Mouse (Mus musculus) intestine, embryonic 14.5 days (tissue): Measurements from ENCODE around the gene Inpp5a. TPM values are rescaled to one million over a fixed set of nuclear protein-coding genes. Genes with fewer than 3 reads are reported as not detected.

Source experiments
- ATAC-seq: fragments of 200-750 bp; cut with Nextera tagmentation; replicated peaks from 2 replicates; pipeline ENCODE4 v1.8.0; 2017; ENCODE audit warnings: low read depth, moderate number of reproducible peaks, moderate TSS enrichment, moderate library complexity; ENCODE audit not compliant: low FRiP score, low TSS enrichment
- DNase-seq: peaks from one replicate; pipeline ENCODE4 v3.0.0-alpha.2; 2018; ENCODE audit warnings: low spot score
- H3K27ac ChIP-seq: fragments of 300-500 bp; sonication (generic); 2 replicates; pipeline ENCODE4 v1.5.1; 2014; ENCODE audit warnings: low read depth, mild to moderate bottlenecking, control low read depth
- H3K27me3 ChIP-seq: fragments of 300-500 bp; sonication (generic); replicated peaks from 2 replicates; pipeline ENCODE4 v1.6.1; 2014; ENCODE audit warnings: low read length, control low read depth; ENCODE audit not compliant: control insufficient read depth, insufficient read depth
- H3K36me3 ChIP-seq: fragments of 300-500 bp; sonication (generic); 2 replicates; pipeline ENCODE4 v1.6.1; 2014; ENCODE audit warnings: low read length, control low read depth; ENCODE audit not compliant: control insufficient read depth, insufficient read depth
- H3K4me1 ChIP-seq: fragments of 300-500 bp; sonication (generic); replicated peaks from 2 replicates; pipeline ENCODE4 v1.6.1; 2014; ENCODE audit warnings: low read length, control low read depth, mixed read lengths; ENCODE audit not compliant: control insufficient read depth, insufficient read depth
- H3K4me2 ChIP-seq: fragments of 300-500 bp; sonication (generic); 2 replicates; pipeline ENCODE4 v1.6.1; 2014; ENCODE audit warnings: low read length
- H3K4me3 ChIP-seq: fragments of 300-500 bp; sonication (generic); 2 replicates; pipeline ENCODE4 v1.5.1; 2014; ENCODE audit warnings: low read depth, low read length, control low read depth, mixed read lengths
- H3K9ac ChIP-seq: fragments of 300-500 bp; sonication (generic); 2 replicates; pipeline ENCODE4 v1.6.1; 2014; ENCODE audit warnings: mild to moderate bottlenecking, low read length
- H3K9me3 ChIP-seq: fragments of 300-500 bp; sonication (generic); 2 replicates; pipeline ENCODE4 v1.6.1; 2016; ENCODE audit warnings: low read length, control low read depth; ENCODE audit not compliant: control insufficient read depth
- WGBS: fragments of 180-500 bp; shearing (Covaris S2); extraction: QIAGEN DNeasy Blood & Tissue Kit; methylation state at CpG from one replicate; pipeline ENCODE4 v1.1.7; 2014; 5-methylcytosine and 5-hydroxymethylcytosine counted together
- polyA plus RNA-seq: library from polyadenylated mRNA; unstranded; fragments of >200 nt; fragmentation: Nextera tagmentation; extraction: Ambion mirVana; gene quantifications from 2 replicates; pipeline ENCODE4 v1.2.1, GENCODE M21; 2014

Inpp5a gene
- polyA plus RNA-seq, 1 experiment from 2014 or later: 49.8 TPM

DNA sequence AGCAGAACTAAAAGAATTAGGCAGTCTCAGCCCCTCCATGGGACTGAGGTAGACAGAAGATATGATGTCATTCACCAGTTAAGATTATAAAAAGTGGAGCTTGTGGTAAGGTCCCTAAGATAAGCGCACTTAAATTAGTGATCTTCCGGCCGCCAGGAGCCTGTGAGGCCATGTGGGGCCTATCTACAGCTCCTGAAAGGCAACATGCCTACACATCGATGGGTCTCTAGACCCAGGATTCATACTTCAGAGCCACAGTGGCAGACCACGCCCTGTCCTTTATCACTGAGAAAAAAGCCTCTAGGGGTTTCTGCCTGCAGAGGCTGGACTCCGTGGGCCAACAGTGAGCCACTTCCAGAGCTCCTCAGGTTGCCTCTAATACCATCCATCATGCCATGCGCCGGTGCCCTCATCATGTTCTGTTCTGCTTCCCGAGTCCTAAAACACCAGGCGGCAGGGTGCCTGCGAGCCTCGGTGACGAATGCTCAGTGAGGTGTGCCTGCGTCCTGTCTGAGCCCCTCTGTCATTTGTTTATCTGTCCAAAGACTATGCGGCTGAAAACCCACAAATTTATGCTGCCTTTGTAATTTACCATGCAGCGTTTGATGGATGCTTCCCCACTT is 187.3 kb downstream of the Inpp5a start:
- Histone ChIP-seq H3K4me3 (no peak overlapping the region), H3K27me3 (peaks cover 33% of the 10 kb centered on the region), H3K27ac (no peak overlapping the region), H3K4me1 (0 out of 2 replicates have a peak, but pooled peaks cover 3% of the 10 kb centered on the region), H3K9me3 (no peaks in the 10 kb centered on the region), H3K9ac (no peak overlapping the region), H3K4me2 (no peak overlapping the region), H3K36me3 (peaks cover 31% of the 10 kb centered on the region)
- no peak for DNase-seq
- WGBS: 58% methylated on average over 16 of the region's 16 CpGs
- ATAC-seq: no peak

DNA sequence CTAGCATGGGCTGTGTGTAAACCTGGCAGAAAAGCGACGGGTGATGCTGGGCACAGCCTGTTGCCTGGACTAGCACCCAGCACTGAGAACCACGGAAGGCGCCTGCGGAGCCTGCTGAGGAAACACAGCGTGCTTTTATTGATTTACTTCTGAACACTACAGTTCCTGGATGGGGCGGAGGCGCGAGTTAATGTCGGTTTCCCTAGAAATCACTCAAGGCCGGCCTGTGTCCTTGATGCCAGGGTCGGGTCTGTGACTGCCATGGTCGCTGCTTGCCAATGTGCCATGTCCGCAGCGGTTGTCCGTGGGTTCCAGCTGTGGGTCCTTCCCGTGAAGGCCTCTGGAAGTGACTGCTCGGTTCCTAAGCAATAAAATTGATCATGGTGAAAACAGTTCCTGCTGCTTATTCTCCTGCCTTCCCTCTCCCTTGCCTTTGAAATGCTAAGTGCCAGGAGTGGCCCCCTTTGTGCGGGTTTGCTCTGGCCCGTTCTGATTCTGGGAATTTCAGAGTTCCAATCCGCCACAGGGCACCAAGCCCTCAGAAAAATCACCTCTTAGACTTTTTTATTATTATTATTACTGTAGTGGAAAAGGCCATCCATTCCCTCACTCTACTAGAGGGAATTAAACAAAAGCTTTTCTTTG is 190.5 kb downstream of the Inpp5a start:
- H3K27me3 ChIP-seq: peaks cover 65% of the 10 kb centered on the region
- WGBS: 74% methylated on average over 21 of the region's 21 CpGs
- no peak for ATAC-seq

DNA sequence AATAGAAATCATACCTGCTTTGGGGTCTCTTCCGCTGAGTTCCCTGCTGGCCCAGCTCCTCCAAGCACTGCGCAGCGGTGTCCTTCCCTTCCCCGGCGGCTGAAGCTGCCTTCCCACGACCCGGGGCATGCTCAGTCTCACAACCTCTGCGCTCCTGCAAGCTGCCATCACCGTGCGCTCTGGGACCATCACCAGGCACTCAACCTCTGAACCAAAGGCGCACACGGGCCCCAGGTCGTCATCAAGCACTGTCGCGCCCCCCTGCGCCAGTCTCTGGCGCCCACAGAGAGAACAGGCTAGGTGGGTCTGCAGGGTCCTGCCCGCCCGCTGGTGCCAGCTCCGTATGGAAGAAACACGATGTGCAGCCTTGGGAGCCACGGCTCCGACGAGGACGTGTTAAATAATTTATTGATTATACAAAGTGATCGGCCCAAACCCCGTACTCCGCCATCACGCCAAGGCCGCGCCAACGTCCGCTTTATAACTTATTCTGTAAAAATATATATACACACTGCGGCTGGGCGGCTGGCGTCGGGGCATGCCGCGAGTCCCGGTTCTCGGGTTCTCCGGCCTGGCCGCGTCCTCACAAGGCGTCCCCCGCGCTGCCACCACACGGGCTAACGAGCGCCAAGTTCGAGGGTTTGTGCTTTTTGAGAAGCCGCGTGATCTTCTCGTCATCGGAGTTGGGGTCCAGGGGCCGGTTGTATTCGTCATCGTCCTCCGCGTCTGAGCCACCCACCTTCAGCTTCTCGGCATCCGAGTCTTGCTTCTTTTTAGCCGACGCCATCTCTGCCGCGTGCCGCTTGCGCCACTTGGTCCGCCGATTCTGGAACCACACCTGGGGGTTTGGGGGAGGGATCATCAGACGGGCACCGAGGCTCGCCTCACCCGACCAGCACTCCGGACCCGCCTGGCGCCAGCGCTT is 192.2 kb downstream of the Inpp5a start:
- H3K4me3 ChIP-seq: peak overlapping the region; percentile 32
- H3K4me1 ChIP-seq: peaks cover 15% of the 10 kb centered on the region
- H3K27me3 ChIP-seq: peaks cover 82% of the 10 kb centered on the region
- no peaks in the 10 kb centered on the region for H3K9me3 ChIP-seq
- no peak for ATAC-seq
- 3% methylated on average over 78 of the region's 78 CpGs for WGBS
- no peak overlapping the region for H3K27ac ChIP-seq
- peaks cover 13% of the 10 kb centered on the region for H3K36me3 ChIP-seq
- DNase-seq: peak; percentile 73
- no peak overlapping the region for H3K9ac ChIP-seq
- H3K4me2 ChIP-seq: peak overlapping the region; percentile 52

More for the DNA sequence above, 190.5 kb downstream of the Inpp5a start:
- no peak overlapping the region for H3K4me3 ChIP-seq
- H3K9ac ChIP-seq: no peak overlapping the region
- no peaks in the 10 kb centered on the region for H3K9me3 ChIP-seq
- H3K4me2 ChIP-seq: no peak overlapping the region
- H3K27ac ChIP-seq: no peak overlapping the region
- peaks cover 15% of the 10 kb centered on the region for H3K4me1 ChIP-seq
- peaks cover 22% of the 10 kb centered on the region for H3K36me3 ChIP-seq
- no peak for DNase-seq

DNA sequence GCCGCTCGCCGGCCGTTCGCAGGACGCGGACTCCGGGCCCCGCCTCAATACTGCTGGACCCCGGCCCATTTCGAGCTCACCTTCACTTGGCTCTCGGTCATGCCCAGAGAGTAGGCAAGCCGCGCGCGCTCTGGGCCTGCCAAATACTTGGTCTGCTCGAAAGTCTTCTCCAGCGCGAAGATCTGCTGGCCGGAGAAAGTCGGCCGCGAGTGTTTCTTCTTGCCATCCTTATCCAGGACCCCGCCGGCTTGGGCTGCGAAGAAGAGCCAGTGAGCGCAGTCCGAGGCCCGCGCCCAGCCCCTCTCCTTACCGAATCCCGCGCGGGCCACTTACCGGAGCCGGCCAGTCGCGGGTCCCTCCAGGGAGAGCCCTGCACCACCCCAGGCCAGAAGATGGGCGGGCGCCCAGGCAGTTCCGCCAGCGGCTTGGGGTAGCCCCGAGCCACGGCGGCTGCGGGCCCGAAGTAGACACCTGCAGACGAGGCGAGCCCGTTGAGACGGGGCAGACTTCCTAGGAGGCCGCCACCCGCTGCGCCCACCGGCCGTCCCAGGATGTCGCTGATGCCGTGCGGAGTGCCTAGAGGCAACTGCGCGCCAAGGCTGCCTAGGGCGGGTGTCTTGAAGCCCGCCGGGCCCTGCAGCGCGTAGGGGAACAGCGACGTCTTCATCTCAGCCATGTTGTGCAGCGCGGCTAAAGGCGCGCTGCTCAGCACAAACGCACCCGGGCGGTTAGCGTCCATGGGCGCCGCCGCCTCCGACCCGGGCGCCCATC is 193.1 kb downstream of the Inpp5a start:
- Histone ChIP-seq H3K27ac (no peak overlapping the region), H3K9me3 (no peaks in the 10 kb centered on the region), H3K36me3 (peaks cover 13% of the 10 kb centered on the region), H3K9ac (no peak overlapping the region), H3K4me1 (peaks cover 15% of the 10 kb centered on the region), H3K4me3 (peak overlapping the region; percentile 32), H3K27me3 (peaks cover 91% of the 10 kb centered on the region), H3K4me2 (peak overlapping the region; percentile 52)
- DNase-seq (peak; percentile 76), ATAC-seq (peak; percentile 37; the same call in 1 of the 2 replicates)
- under 1% methylated on average over 77 of the region's 82 CpGs for WGBS

DNA sequence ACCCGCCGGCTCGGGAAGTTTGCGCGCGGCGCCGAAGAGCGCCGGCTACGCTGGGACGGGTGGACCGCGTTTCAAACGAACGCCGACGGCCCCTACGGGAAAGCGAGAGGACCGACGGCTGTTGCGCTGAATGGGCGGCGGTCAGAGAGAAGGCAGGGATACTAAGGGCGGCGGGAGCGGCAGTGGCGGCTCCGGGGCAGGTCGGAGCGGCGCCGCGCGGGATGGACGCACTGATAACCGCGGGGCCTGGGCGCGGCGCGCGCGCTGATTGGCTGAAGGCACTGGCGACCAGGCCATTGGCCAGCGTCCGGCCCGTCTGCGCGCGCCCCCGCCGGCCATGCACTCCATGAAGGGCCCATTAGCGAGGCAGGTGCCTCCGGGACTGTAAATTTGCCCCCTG is 193.7 kb downstream of the Inpp5a start, which contains the start of gene Nkx6-2:
Gene Nkx6-2 (minus strand): TSS at position 203 of the 400 bp plus-strand sequence.
- no peak within 1 kb of the TSS for H3K9ac ChIP-seq
- H3K4me2 ChIP-seq: peak within 1 kb of the TSS; percentile 52
- ATAC-seq (peak; percentile 60), DNase-seq (peak; percentile 73)
- WGBS: under 1% methylated on average over 56 of the region's 56 CpGs
- H3K9me3 ChIP-seq: no peaks in the 10 kb centered on the region
- H3K27me3 ChIP-seq: peaks cover 97% of the 10 kb centered on the region
- peaks cover 13% of the 10 kb centered on the region for H3K36me3 ChIP-seq
- H3K4me1 ChIP-seq: peaks cover 15% of the 10 kb centered on the region
- peak within 1 kb of the TSS; percentile 32 for H3K4me3 ChIP-seq
- no peak within 1 kb of the TSS for H3K27ac ChIP-seq

DNA sequence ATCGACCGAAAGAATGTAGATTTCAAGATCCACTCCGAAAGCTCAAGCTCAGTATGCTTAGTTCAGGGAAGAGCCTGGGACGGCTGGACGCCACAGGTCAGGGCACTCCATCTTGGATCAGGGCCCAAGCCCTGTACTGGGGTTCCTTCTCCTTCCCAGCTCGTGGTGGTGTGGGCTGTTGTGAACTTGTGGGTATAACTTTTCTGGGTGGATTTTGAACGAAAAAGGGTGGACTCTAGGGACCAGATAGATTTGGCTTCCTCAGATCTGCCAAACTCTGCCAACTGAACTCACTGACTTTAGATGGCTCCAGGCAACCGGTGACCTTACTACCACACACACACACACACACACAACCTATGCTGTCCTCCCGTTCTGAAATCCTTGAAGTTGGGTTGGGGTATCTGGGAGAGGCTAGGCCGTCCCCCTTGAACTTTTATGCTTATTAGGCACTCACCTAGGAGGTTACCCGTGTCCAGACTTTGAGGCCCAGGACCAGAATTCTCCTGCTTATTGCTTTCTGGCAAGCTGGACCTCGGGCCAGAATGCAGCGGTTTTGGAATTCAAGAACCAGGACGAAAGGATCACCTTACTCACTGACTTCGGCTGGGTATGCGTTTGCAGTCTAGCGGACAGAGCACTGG is 194.3 kb downstream of the Inpp5a start:
- WGBS: 16% methylated on average over 17 of the region's 17 CpGs
- peak; percentile 72 for DNase-seq
- peaks cover 99% of the 10 kb centered on the region for H3K27me3 ChIP-seq
- no peak for ATAC-seq
- H3K36me3 ChIP-seq: peaks cover 10% of the 10 kb centered on the region
- no peak overlapping the region for H3K4me2 ChIP-seq
- H3K27ac ChIP-seq: no peak overlapping the region
- H3K4me3 ChIP-seq: peak overlapping the region; percentile 32
- no peak overlapping the region for H3K9ac ChIP-seq
- H3K9me3 ChIP-seq: no peaks in the 10 kb centered on the region
- H3K4me1 ChIP-seq: peaks cover 15% of the 10 kb centered on the region

DNA sequence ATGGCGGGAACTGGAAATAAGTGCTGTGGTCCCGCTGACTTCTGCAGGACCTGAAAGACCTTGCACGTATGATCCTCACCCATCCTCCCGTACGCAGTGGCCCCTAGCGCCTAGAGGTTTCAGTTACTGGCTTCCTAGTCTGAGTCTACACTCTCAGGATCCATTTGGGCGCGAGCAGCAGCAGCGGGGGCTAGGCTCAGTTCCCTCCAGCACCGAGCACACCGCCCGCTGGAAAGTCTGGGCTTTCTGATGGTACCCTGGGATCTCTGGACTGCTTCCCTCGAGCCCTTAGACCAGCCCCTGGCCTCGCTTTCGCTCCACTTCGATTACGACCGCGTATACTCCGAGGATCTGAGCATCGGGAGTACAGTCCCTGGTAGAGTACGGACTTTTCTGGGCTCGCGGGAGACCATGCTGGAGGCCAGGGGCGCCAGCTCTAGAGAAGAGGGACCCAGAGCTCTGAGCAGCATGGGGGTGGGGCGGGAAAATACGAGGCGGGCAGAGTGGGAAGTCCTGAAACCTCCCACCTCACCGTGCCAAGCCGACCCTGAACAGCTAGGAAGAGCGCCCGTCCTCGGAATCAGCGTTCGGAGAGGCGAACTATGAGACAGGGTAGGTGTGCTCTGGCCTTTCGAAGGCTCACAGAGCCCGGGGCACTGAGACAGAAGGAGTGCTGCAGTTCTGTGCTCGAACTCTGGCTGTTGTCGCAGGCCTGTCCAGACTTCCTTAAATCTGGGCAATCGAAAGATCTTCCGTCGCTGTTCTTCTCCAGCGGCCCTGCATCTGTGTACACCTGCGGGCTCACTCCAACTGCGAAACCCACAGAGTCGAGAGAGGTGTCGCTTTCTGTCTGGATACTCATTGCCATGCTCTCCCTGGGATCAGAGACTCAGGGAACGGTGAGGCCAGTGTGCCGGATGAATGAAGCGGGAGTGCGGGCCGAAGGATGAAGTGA is 195.6 kb downstream of the Inpp5a start:
- Histone ChIP-seq H3K27ac (no peak overlapping the region), H3K9ac (no peak overlapping the region), H3K27me3 (peaks cover 96% of the 10 kb centered on the region), H3K9me3 (no peaks in the 10 kb centered on the region), H3K36me3 (no peaks in the 10 kb centered on the region; the same call in 1 of the 2 replicates), H3K4me1 (peaks cover 15% of the 10 kb centered on the region), H3K4me3 (no peak overlapping the region), H3K4me2 (no peak overlapping the region)
- 1% methylated on average over 53 of the region's 53 CpGs for WGBS
- DNase-seq (peak; percentile 78), ATAC-seq (no peak)
